Mouse (Mus musculus) heart, embryonic 12.5 days (tissue): ENCODE measurements around the gene Wdr90. TPM values are rescaled to one million over a fixed set of nuclear protein-coding genes. Genes with fewer than 3 reads are reported as not detected.

Experiments used
- ATAC-seq: fragments of 200-750 bp; cut with Nextera tagmentation; 2 replicates; pipeline ENCODE4 v1.8.0; 2017; ENCODE audit warnings: moderate TSS enrichment, moderate library complexity; ENCODE audit not compliant: insufficient number of reproducible peaks, low FRiP score
- H3K27ac ChIP-seq: fragments of 300-500 bp; sonication (generic); 2 replicates; pipeline ENCODE4 v1.5.1; 2016; ENCODE audit warnings: mild to moderate bottlenecking, moderate library complexity; ENCODE audit not compliant: poor library complexity, severe bottlenecking
- H3K27me3 ChIP-seq: fragments of 300-500 bp; sonication (generic); replicated peaks from 2 replicates; pipeline ENCODE4 v1.6.1; 2016; ENCODE audit warnings: mild to moderate bottlenecking, moderate library complexity
- H3K36me3 ChIP-seq: fragments of 300-500 bp; sonication (generic); 2 replicates; pipeline ENCODE4 v1.6.1; 2016; ENCODE audit warnings: mild to moderate bottlenecking, moderate library complexity
- H3K4me1 ChIP-seq: fragments of 300-500 bp; sonication (generic); replicated peaks from 2 replicates; pipeline ENCODE4 v1.6.1; 2016; ENCODE audit warnings: mild to moderate bottlenecking
- H3K4me2 ChIP-seq: fragments of 300-500 bp; sonication (generic); 2 replicates; pipeline ENCODE4 v1.6.1; 2016; ENCODE audit warnings: mild to moderate bottlenecking, moderate library complexity
- H3K4me3 ChIP-seq: fragments of 300-500 bp; sonication (generic); 2 replicates; pipeline ENCODE4 v1.5.1; 2016; ENCODE audit warnings: mild to moderate bottlenecking
- H3K9ac ChIP-seq: fragments of 300-500 bp; sonication (generic); 2 replicates; pipeline ENCODE4 v1.6.1; 2016; ENCODE audit warnings: mild to moderate bottlenecking, moderate library complexity
- H3K9me3 ChIP-seq: fragments of 300-500 bp; sonication (generic); replicated peaks from 2 replicates; pipeline ENCODE4 v1.6.1; 2016; ENCODE audit warnings: mild to moderate bottlenecking, moderate library complexity
- WGBS: fragments of 180-500 bp; shearing (Covaris S2); methylation state at CpG from one replicate; pipeline ENCODE4 v1.1.7; 2016; 5-methylcytosine and 5-hydroxymethylcytosine counted together
- polyA plus RNA-seq: library from polyadenylated mRNA; unstranded; fragments of >200 nt; fragmentation: Nextera tagmentation; extraction: Ambion mirVana; gene quantifications from 2 replicates; pipeline ENCODE4 v1.2.1, GENCODE M21; 2016

The Wdr90 gene
- polyA plus RNA-seq, 1 experiment from 2014 or later: 18.4 TPM

DNA sequence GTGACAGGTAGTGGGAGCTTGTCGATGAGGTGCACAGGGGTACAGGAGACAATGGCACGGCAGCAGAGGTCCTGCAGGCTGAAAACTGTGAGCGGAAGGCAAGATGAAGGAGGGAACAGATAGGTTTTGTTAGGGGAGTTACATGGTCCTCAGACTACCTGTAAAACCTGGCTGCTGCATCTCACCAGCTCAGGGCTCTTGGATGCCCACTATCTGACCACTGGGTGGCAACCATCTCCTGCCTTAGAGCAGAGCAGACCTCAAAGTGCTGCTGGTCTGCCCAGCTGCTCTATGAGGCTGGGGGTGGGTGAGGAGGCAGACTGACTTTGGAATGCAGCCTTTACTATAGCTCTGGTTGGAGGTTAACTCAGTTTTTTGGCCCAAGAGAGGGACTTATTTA, 22.5 kb upstream of the Wdr90 start:
- Histone ChIP-seq H3K4me1 (peaks cover 25% of the 10 kb centered on the region), H3K27ac (no peak overlapping the region), H3K4me2 (no peak overlapping the region), H3K9me3 (no peaks in the 10 kb centered on the region), H3K27me3 (no peaks in the 10 kb centered on the region), H3K36me3 (peaks cover 59% of the 10 kb centered on the region), H3K4me3 (no peak overlapping the region), H3K9ac (no peak overlapping the region)
- WGBS: 87% methylated on average over 3 of the region's 3 CpGs
- no peak for ATAC-seq

GRCm38 (mm10) chr17:25883268-25883667, 22.0 kb upstream of the Wdr90 start:
- WGBS: 86% methylated on average over 8 of the region's 8 CpGs
- Histone ChIP-seq H3K27ac (no peak overlapping the region), H3K9ac (no peak overlapping the region), H3K4me3 (no peak overlapping the region), H3K36me3 (peaks cover 60% of the 10 kb centered on the region), H3K4me1 (peaks cover 25% of the 10 kb centered on the region), H3K9me3 (no peaks in the 10 kb centered on the region), H3K27me3 (no peaks in the 10 kb centered on the region), H3K4me2 (no peak overlapping the region)
- ATAC-seq: no peak

GRCm38 (mm10) chr17:25882306-25882705, 21.0 kb upstream of the Wdr90 start:
- ATAC-seq: no peak

DNA sequence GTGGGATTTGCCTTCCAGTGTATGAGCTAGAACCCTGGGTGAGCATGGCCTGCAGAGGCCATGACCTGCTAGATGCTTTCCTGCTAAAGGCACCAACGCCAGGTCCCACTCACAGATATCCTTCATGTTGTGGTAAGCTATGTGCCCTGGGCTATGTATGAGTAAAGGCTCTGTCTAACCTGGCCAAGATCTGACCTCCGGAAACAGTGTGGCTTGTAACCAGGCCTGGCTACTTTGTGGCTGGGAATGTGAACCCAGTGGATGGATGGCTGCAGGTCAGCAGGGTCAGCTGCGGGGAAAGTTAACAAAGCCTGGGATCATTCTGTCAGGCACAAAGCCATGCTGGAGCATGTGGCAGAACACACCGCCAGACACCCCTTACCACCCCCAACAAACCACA, 20.4 kb upstream of the Wdr90 start:
- H3K4me2 ChIP-seq: no peak overlapping the region
- H3K9me3 ChIP-seq: no peaks in the 10 kb centered on the region
- 53% methylated on average over 4 of the region's 4 CpGs for WGBS
- ATAC-seq: no peak
- H3K9ac ChIP-seq: no peak overlapping the region
- no peaks in the 10 kb centered on the region for H3K27me3 ChIP-seq
- H3K36me3 ChIP-seq: peaks cover 53% of the 10 kb centered on the region
- peaks cover 33% of the 10 kb centered on the region for H3K4me1 ChIP-seq
- no peak overlapping the region for H3K4me3 ChIP-seq
- peak overlapping the region; percentile 22; the same call in 1 of the 2 replicates for H3K27ac ChIP-seq

More at GRCm38 (mm10) chr17:25882306-25882705, 21.0 kb upstream of the Wdr90 start:
- no peak overlapping the region for H3K4me3 ChIP-seq
- H3K36me3 ChIP-seq: peaks cover 58% of the 10 kb centered on the region
- H3K9me3 ChIP-seq: no peaks in the 10 kb centered on the region
- H3K27ac ChIP-seq: peak overlapping the region; percentile 10; the same call in 1 of the 2 replicates
- H3K4me2 ChIP-seq: no peak overlapping the region
- peaks cover 28% of the 10 kb centered on the region for H3K4me1 ChIP-seq
- H3K9ac ChIP-seq: no peak overlapping the region
- WGBS: 33% methylated on average over 5 of the region's 5 CpGs
- H3K27me3 ChIP-seq: no peaks in the 10 kb centered on the region

- Histone ChIP-seq H3K4me1 (peaks cover 39% of the 10 kb centered on the region), H3K27ac (peak overlapping the region; percentile 22; the same call in 1 of the 2 replicates), H3K36me3 (peaks cover 53% of the 10 kb centered on the region), H3K9me3 (no peaks in the 10 kb centered on the region), H3K27me3 (no peaks in the 10 kb centered on the region), H3K9ac (no peak overlapping the region), H3K4me2 (no peak overlapping the region), H3K4me3 (no peak overlapping the region)
- 22% methylated on average over 5 of the region's 5 CpGs for WGBS
- ATAC-seq: no peak
These were observed 19.8 kb upstream of the Wdr90 start for GRCm38 (mm10) chr17:25880913-25881641.

DNA sequence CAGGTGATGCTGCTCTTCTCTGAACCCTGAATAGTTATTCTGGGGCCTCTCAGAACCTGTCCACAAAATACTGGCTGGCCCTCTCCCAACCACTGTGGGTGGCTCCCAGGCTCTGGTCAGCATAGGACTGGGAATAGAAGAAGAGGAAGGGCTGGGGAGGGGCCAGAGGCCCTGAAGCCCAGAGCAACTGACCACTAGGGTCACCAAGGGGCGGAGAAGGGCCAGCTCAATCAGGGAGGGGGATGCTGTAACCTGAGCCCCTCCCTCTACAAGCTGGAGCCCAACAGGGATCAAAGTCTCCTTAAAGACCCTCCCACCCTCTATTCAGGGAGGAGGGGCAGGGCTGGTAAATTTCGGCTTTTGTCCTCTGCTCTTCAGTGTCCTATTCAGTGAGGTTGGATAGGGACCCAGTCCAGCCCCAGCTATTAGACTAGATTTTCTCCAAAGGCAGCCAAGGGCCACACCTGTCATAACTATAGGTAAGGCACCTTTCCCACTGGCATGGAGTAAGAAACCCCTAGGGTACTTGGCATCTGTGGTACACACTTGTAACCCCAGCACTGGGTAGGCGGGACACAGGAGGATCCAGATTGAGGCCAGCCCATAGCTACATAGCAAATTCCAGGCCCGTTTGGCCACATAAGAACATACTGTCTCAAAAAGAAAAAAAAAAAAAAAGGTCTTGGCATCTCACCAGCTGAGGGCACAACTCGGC, 19.1 kb upstream of the Wdr90 start, which contains the start of gene Wfikkn1:
Gene Wfikkn1, minus strand, starts transcription at position 663 of the 715 bp plus-strand sequence.
- no peak for ATAC-seq
- Histone ChIP-seq H3K36me3 (peaks cover 53% of the 10 kb centered on the region), H3K4me1 (peaks cover 43% of the 10 kb centered on the region), H3K4me2 (no peak within 1 kb of the TSS), H3K27ac (peak within 1 kb of the TSS; percentile 22; the same call in 1 of the 2 replicates), H3K27me3 (no peaks in the 10 kb centered on the region), H3K9ac (no peak within 1 kb of the TSS; the same call in 1 of the 2 replicates), H3K4me3 (no peak within 1 kb of the TSS), H3K9me3 (no peaks in the 10 kb centered on the region)
- whole genome bisulfite sequencing: 52% methylated on average over 5 of the region's 5 CpGs

DNA sequence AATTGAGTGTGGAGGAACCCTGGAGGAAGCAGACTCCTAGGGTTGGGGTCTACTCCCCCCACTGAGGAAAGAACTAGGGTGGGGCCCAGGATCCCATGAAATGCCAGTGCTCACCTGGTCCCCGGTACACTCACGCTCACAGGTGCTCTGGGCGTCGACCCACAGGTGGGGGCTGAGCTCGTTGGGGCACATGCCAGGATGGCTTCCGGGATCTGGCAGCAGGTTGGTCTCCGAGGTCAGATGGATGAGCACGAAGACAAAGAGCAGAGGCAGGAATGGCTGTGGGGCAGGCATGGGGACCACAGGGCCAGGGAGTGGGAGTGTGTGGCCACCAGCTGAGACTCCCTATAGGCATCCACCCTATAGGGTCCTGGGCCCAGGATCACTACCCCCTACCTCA, 18.4 kb upstream of the Wdr90 start:
- H3K27me3 ChIP-seq: no peaks in the 10 kb centered on the region
- H3K4me2 ChIP-seq: no peak overlapping the region
- no peak overlapping the region for H3K27ac ChIP-seq
- H3K4me3 ChIP-seq: no peak overlapping the region
- H3K9ac ChIP-seq: no peak overlapping the region; the same call in 1 of the 2 replicates
- no peaks in the 10 kb centered on the region for H3K9me3 ChIP-seq
- peaks cover 49% of the 10 kb centered on the region for H3K36me3 ChIP-seq
- no peak for ATAC-seq
- 86% methylated on average over 8 of the region's 8 CpGs for WGBS
- peaks cover 43% of the 10 kb centered on the region for H3K4me1 ChIP-seq

DNA sequence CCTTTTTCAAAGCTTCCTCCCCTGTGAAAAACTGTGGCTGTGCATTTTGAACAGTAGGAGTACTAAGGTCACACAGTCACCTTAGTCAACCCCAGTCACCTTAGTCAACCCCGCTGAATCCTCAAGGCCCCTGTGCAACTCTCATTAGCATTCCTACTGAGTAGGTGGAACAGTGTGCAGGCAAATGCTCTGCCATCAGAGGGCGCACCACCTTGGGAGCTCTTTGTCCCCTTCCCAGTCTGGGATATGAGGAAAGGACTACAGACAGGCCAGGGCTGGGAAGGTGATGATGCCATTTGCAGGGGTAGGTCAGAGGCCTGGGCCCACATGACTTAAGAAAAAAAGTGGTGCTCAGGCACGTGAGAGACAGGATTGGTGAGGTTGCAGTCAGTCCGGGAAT, 18.0 kb upstream of the Wdr90 start:
- Histone ChIP-seq H3K4me1 (peaks cover 45% of the 10 kb centered on the region), H3K27me3 (no peaks in the 10 kb centered on the region), H3K27ac (no peak overlapping the region), H3K4me2 (no peak overlapping the region), H3K9me3 (no peaks in the 10 kb centered on the region), H3K9ac (no peak overlapping the region), H3K36me3 (peaks cover 45% of the 10 kb centered on the region), H3K4me3 (no peak overlapping the region)
- ATAC-seq: no peak
- WGBS: 66% methylated on average over 4 of the region's 4 CpGs

DNA sequence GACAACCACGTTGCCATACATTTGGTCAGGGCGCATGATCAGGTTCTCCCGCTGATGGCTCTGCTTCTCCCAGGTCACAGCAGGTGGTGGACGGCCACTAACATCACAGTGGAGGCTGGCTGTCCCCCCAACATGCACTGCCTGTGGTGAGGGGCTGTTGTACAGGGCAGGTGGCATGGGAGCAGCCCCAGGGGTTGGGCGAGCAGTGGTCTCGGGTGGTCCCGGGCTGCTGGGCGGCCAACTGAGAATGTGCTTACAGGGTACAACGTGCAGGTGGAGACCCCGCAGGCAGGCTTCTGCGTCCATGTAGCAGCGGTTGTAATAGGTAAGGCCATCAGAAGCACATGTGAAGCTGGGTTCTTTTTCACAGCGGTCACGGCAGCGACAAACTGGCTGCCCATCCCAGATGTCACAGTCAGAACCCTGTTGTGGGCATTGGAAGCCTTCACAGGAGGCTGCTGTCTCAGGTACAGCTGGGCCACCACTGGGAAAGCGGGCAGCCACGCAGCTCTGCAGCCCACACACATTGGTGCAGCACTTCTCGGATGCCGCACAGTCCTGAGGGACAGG, 17.4 kb upstream of the Wdr90 start:
- Histone ChIP-seq H3K4me2 (no peak overlapping the region), H3K27me3 (no peaks in the 10 kb centered on the region), H3K9ac (no peak overlapping the region), H3K9me3 (no peaks in the 10 kb centered on the region), H3K27ac (no peak overlapping the region), H3K36me3 (peaks cover 39% of the 10 kb centered on the region), H3K4me1 (peaks cover 51% of the 10 kb centered on the region), H3K4me3 (no peak overlapping the region)
- WGBS: 93% methylated on average over 19 of the region's 19 CpGs
- ATAC-seq: no peak

DNA sequence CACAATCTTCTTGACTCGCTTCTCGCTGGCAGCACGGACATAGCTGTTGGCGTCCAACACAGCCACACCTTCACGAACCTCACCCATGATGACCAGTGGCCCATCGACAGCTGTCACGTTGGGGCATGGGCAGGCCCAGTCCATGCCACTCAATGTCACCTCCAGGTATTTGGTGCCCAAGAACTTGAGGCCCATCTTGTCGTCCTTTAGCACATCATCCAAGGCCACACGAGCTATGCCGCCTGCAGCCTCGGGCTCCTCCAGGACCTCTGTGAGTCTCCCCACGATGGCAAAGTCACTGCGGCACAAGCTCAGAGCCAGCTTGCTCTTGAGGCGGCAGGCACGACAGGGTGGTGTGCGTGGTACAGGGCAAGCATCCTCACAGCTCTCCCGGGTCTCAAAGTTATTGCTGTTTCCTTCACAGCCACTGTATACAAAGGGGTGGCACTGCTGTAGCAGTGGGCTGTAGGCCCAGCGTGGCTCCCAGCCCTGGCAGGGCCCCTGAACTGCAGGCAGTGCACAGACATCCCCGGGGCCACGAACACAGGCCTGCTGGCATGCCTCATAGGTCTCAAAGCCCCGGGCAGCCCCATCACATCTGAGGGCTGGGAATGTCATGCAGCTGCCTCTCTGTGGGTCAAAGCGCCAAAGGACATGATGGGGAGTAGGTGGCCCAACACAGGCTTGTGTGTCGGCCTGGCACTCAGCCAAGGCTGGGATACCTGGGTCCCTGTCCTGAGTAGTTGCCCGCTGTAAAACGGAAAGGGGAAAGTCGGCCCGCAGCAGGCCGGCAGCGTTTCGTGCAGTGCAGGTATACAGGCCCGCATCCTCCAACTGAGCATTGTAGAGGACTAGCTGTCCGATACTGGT, 16.7 kb upstream of the Wdr90 start:
- Histone ChIP-seq H3K4me1 (peaks cover 51% of the 10 kb centered on the region), H3K9ac (no peak overlapping the region), H3K36me3 (peaks cover 32% of the 10 kb centered on the region), H3K4me2 (no peak overlapping the region), H3K9me3 (no peaks in the 10 kb centered on the region), H3K27me3 (no peaks in the 10 kb centered on the region), H3K27ac (no peak overlapping the region), H3K4me3 (no peak overlapping the region)
- 90% methylated on average over 32 of the region's 32 CpGs for WGBS
- no peak for ATAC-seq
